Mouse (Mus musculus): ENCODE measurements around the gene H2al1m.
"Not testable (repeated sequence)": the region's sequence is repeated elsewhere in the genome, so short reads cannot be mapped to it uniquely, and the experiment has no call there.

The H2al1m gene

GRCm38 (mm10) chrX:9332366-9332962 is 48.9 kb downstream of the H2al1m start:
- DNase-seq (ENCODE audit: low spot score), result not testable (repeated sequence)

GRCm38 (mm10) chrX:9333035-9333434 is 49.5 kb downstream of the H2al1m start:
- DNase-seq (ENCODE audit: low spot score), result not testable (repeated sequence)

Measured in testis, postnatal 14 days (tissue).